ENCODE assay signal across 10 mouse cellular contexts in the genomic region with DNA sequence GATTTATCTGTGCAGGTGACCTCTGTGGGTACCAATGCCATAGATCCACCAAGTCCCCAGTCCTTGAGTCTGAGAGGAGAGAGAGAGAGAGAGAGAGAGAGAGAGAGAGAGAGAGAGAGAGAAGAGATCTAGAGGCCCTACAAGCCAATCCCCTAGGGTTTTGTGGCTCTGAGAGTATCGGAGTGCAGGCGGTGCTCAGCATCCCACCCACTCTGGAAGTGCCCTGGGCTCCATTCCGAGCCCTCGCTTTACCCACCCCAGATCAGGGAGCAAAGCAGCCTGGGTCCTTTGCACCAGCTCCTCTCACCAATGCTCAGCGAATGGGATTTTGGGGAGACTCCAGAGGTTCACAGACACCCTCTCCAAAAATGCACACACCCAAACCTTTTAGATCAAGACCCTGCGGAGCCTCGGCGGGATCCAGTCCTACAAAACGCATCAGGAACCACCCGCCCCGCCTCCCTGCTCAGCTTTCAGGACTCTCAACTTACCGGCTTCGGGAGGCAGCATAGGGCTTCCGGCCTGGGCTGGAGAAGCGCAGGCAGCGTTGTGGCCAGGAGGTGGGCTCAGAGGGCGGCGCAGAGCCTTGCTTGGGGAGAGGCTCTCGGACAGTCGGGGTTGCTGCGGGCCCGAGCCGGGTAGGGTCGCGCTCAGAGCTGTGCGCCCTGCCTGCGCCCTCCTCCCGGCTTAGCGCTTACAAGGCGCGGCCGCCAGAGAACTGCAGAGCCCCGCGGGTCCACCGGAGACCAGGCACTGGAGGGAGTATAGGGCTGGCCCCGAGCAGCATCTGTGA. TPM values are rescaled to one million over a fixed set of nuclear protein-coding genes. Genes with fewer than 3 reads are reported as not detected.
DNase-seq lines count a peak whose midpoint lies in the region; ATAC-seq and TF ChIP-seq lines count a peak whose summit lies in the region.
"Had no signal": no experiment of that assay in that cellular context is flagged by ENCODE, and none has a peak within 500 bp of the region (broad histone marks: within the 10 kb centered on the region; RNA-seq: fewer than 3 reads in every experiment).

No protein-coding gene starts in this region.

- DNase-seq in heart, adult 2 months = no peak
- DNase-seq in R1 (ENCODE audit: low read depth, low spot score) = peak; percentile 81
- DNase-seq in left cerebral cortex, adult 8-10 months (ENCODE audit: low spot score in 2 of 2) = no peak
- no peak for DNase-seq in cerebellum, postnatal 36 days
- DNase-seq: lung, postnatal 10 days had no signal

- peaks cover 5 to 21% of the 10 kb centered on the region in 2 experiments; a peak in 2 of 4 replicates for H3K4me1 ChIP-seq in heart, embryonic 14.5 days (ENCODE audit: control insufficient read depth in 2 of 2, insufficient read depth in 2 of 2, low read length in 2 of 2)
- no peaks in the 10 kb centered on the region for H3K4me1 ChIP-seq in heart, adult 2 months (ENCODE audit: control insufficient read depth, insufficient read depth, low read length)
- H3K4me1 ChIP-seq in midbrain, embryonic 15.5 days = peaks cover 16% of the 10 kb centered on the region

- intact Hi-C loops in heart, adult 2 months (cut with DNase I) = no loop called here

- H3K9me3 ChIP-seq in heart, embryonic 14.5 days (ENCODE audit: control insufficient read depth, low read length) = no peaks in the 10 kb centered on the region
- H3K9me3 ChIP-seq in midbrain, embryonic 15.5 days = no peaks in the 10 kb centered on the region

- H3K27me3 ChIP-seq in heart, embryonic 14.5 days (ENCODE audit: control insufficient read depth, insufficient read depth, low read length) = peaks cover 100% of the 10 kb centered on the region
- peaks cover 43% of the 10 kb centered on the region for H3K27me3 ChIP-seq in heart, adult 2 months (ENCODE audit: control insufficient read depth, insufficient read depth, low read length)
- H3K27me3 ChIP-seq in midbrain, embryonic 15.5 days (replicated peaks) = peaks cover 91% of the 10 kb centered on the region

- 0 out of 2 replicates have a peak, but pooled peaks have one; percentile 6 for ATAC-seq in heart, embryonic 14.5 days (ENCODE audit: insufficient number of reproducible peaks, insufficient read depth, low FRiP score, low read depth)
- peak; percentile 34 for ATAC-seq in granulocyte monocyte progenitor cell, adult 5-6 weeks (replicated peaks; ENCODE audit: poor library complexity, severe bottlenecking)
- ATAC-seq in midbrain, embryonic 15.5 days (replicated peaks) = 0 out of 2 replicates have a peak, but pooled peaks have one; percentile 4
- no peak for ATAC-seq in CD4-positive, CD25-positive, alpha-beta regulatory T cell, adult 4 months

- WGBS in heart, embryonic 14.5 days = under 1% methylated on average over 24 of the region's 36 CpGs
- WGBS in heart, adult 2 months = under 1% methylated on average over 36 of the region's 36 CpGs
- WGBS in midbrain, embryonic 15.5 days = under 1% methylated on average over 36 of the region's 36 CpGs

- TF ChIP-seq EP300 in heart, adult 2 months (IDR thresholded peaks at IDR 0.05; ENCODE audit: insufficient read depth, low read depth, low read length) = no peak

- no peaks in the 10 kb centered on the region for H3K79me2 ChIP-seq in heart, adult 2 months (replicated peaks; ENCODE audit: control insufficient read depth, insufficient read depth, low read length)

- H3K4me3 ChIP-seq in heart, embryonic 14.5 days (ENCODE audit: control insufficient read depth in 1 of 2, insufficient read depth in 1 of 2, low read depth in 1 of 2, low read length in 2 of 2) = peak overlapping the region; percentile 19 to 31; a peak in 3 of 4 replicates
- H3K4me3 ChIP-seq in heart, adult 2 months = no peak overlapping the region
- peak overlapping the region; percentile 29 for H3K4me3 ChIP-seq in midbrain, embryonic 15.5 days

- no peak overlapping the region for H3K27ac ChIP-seq in heart, embryonic 14.5 days (replicated peaks in 1 of 2; ENCODE audit: control insufficient read depth in 1 of 2, insufficient read depth in 1 of 2, low read depth in 2 of 2, low read length in 2 of 2)
- H3K27ac ChIP-seq in heart, adult 2 months = no peak overlapping the region
- peak overlapping the region; percentile 72 for H3K27ac ChIP-seq in midbrain, embryonic 15.5 days

- no peak overlapping the region for H3K9ac ChIP-seq in heart, embryonic 14.5 days (ENCODE audit: low read length)
- no peak overlapping the region for H3K9ac ChIP-seq in heart, adult 2 months (ENCODE audit: low read depth, low read length)
- H3K9ac ChIP-seq in midbrain, embryonic 15.5 days = peak overlapping the region; percentile 19

- no peak for TF ChIP-seq POLR2A in heart, adult 2 months (IDR thresholded peaks at IDR 0.05; ENCODE audit: insufficient read depth, low read depth, low read length)

- H3K4me2 ChIP-seq in heart, embryonic 14.5 days (ENCODE audit: low read length) = peak overlapping the region; percentile 53
- peak overlapping the region; percentile 42 for H3K4me2 ChIP-seq in midbrain, embryonic 15.5 days

- no peaks in the 10 kb centered on the region for H3K36me3 ChIP-seq in heart, embryonic 14.5 days (ENCODE audit: control insufficient read depth, insufficient read depth, low read length)
- no peaks in the 10 kb centered on the region for H3K36me3 ChIP-seq in heart, adult 2 months (ENCODE audit: control insufficient read depth, insufficient read depth, low read length)
- no peaks in the 10 kb centered on the region for H3K36me3 ChIP-seq in midbrain, embryonic 15.5 days (replicated peaks)

- no peak for TF ChIP-seq CTCF in heart, adult 2 months (IDR thresholded peaks at IDR 0.05)

RNA-seq across cellular contexts. Expression of gene Six3, which starts 4.4 kb away (rescaled TPM):
- not detected in 2 replicates for polyA plus RNA-seq in heart, embryonic 14.5 days (2014; fragmentation: Nextera tagmentation; extraction: Ambion mirVana)
- not detected for total RNA-seq in heart, adult 2 months (2021)
- 0.06 TPM in 1 of 2 replicates, not detected in the other for polyA plus RNA-seq in heart, adult 2 months (2012; rRNA removed)
- not detected in 2 replicates for total RNA-seq in granulocyte monocyte progenitor cell, adult 5-6 weeks (2014; fragmentation: Nextera tagmentation)
- not detected in 2 replicates for total RNA-seq in granulocyte monocyte progenitor cell, adult 5-6 weeks (2017)
- 30.2 and 30.4 TPM in 2 replicates for polyA plus RNA-seq in midbrain, embryonic 15.5 days (2015; fragmentation: Nextera tagmentation; extraction: Ambion mirVana)
- under 1 TPM in 1 of 2 experiments, not detected in 1; 0.26 TPM for polyA plus RNA-seq in CD4-positive, CD25-positive, alpha-beta regulatory T cell, adult 4 months (2017; shearing (Covaris generic))
- 10 to 100 TPM; 11.3 to 16.9 (median 12.1) TPM for total RNA-seq in left cerebral cortex, adult 8-10 months (2022)
- total RNA-seq: hematopoietic stem cell, adult 5-6 weeks had no signal

Comparison
In these comparisons a context has a peak if more than half of its experiments do, and no peak if none do; other contexts are left out.
1. RNA of gene Six3, which starts 4.4 kb away (polyA plus RNA-seq): 30.2 to 30.4 TPM in midbrain, embryonic 15.5 days; 0.26 TPM in CD4-positive, CD25-positive, alpha-beta regulatory T cell, adult 4 months, 0.06 TPM in heart, adult 2 months and not detected in heart, embryonic 14.5 days; every median in the first group is over 10 times any median in the second.